Mouse (Mus musculus) central nervous system, embryonic 14 days (tissue): ENCODE measurements around the gene Zfp989. TPM values are rescaled to one million over a fixed set of nuclear protein-coding genes. Genes with fewer than 3 reads are reported as not detected.

Experiments used
- polyA plus RNA-seq: library from polyadenylated mRNA; depleted of rRNA; stranded (reverse); fragments of >200 nt; gene quantifications from 2 replicates; pipeline ENCODE4 v1.2.3, GENCODE M21; 2012; rRNA removed

Gene Zfp989
- polyA plus RNA-seq: 0.11 and 0.29 TPM in 2 replicates

GRCm38 (mm10) chr4:146971757-146972156, at the start of gene Zfp989:
TSS of gene Zfp989 (plus strand) at chr4:146971976.

GRCm38 (mm10) chr4:147021550-147021949, 49.8 kb downstream of the Zfp989 start, which contains the start of gene Rex2:
TSS of gene Rex2 (plus strand) at chr4:147021850.

Other genes with a start within 250 kb of the Zfp989 start
- not detected in 2 replicates for gene Gm21411, start 62.4 kb upstream of the Zfp989 start, polyA plus RNA-seq
- not detected in 2 replicates for gene Rex2, start 49.9 kb downstream of the Zfp989 start, polyA plus RNA-seq
- 2.9 and 3.0 TPM in 2 replicates for gene Zfp991, start 160.1 kb downstream of the Zfp989 start, polyA plus RNA-seq